Mouse (Mus musculus): ENCODE measurements around the gene Fuz.

The Fuz gene

DNA sequence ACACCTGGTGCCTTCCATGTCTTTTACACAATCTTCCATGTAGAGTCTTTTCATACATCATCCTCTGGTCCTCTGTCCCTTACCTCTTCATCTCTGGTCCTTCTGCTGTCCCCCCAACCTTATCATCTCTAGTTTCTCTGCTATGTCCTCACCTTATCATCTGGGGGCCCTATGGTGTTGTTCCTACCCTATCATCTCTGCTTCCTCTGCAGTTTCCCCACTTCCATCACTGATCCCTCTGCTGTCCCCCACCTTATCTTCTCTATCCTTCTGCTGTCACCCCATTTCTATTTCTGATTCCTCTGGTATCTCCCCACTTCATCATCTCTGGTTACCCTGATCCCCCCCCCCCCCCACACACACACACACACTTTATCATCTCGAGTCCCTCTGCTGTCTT, 32.7 kb downstream of the Fuz start:
- no peak for DNase-seq (ENCODE audit: low spot score in 2 of 2)

DNA sequence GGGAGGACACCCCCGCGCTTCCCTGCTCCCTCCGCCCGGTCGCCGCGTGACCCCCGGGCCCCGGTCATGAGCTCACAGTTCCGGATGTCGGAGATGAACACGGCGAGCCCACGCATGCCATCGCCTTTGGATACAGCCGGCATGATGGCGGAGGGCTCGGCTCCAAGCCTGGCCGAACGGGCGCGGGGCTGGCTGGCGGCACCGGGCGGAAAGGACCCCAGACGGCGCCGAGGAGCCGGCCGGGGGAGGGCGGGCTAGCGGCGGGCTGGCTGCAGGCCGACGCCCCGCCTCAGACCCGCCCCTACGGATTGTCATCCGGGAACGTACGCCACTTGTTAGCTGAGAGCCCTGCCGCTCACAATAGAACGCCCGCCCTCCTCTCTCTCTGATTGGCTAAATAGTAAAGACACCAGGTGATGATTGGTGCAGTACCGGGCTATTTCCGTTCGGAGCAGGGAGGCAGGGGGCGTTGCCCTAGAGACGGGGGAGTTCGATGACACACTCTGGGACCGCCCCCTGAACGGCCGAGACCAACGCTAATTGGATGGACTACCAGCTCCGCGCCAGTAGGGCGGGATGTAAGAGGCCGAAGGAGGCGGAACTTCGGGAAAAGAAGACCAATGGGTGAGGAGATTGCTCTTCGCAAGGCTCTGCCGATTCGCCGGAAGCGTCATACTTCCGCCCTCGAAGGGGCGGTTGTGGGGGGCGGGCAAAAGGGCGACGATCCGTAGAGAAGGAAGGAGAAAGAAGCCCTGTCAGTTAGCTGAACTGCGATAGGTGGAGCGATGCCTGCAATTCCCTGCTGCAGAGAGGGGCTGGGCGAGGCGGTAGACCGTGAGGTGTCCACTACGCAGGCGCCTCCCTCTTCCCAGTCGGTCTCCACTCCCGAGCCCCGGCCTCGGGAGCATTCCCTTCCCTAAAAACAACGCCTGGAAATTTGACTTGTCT, 33.6 kb downstream of the Fuz start, which contains the start of gene Ap2a1:
Gene Ap2a1, minus strand, starts transcription at position 293 of the 948 bp plus-strand sequence.
- DNase-seq (ENCODE audit: low spot score in 2 of 2), result peak; percentile 100

DNA sequence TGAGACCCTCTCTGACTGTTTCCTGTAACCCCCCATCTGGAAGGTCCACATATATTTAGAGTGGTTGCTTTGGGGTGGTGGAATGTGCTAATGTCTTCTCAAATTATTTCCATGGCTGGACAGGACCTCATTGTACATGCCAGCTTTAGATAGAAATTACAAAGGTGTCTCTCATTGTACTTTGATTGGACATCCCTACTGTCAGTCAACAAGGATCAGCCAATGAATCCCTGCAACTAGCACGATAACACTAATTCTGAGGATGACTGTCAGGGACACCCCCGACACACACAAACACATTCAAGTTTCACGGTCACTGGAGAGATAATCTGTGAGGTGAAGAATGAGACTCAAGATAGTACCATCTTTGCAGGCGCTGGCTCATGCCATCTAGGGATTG, 42.8 kb downstream of the Fuz start:
- DNase-seq (ENCODE audit: low spot score in 2 of 2), result no peak

DNA sequence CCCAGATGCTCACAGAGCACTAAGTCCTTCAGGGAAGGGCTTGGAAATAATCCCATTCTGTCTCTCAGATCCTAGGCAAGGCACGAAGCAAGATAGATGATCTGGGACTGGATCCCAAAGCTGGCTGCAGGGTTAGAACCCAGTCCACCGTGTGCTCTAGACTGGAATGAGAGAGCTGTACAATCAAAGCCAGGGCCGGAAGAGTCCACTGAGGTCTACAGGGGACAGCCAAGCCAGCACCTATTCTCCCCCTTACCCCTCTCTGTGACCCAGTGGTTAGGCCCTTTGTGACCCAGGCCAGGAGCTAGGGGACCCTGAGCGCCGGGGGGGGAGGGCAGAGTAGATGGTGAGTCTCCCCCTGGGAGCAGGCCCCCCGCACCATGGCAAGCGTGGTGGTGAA, 47.0 kb downstream of the Fuz start, which contains the start of gene Tsks:
Gene Tsks, plus strand, starts transcription at position 301 of the 400 bp plus-strand sequence.
- DNase-seq (ENCODE audit: low spot score in 2 of 2), result no peak

DNA sequence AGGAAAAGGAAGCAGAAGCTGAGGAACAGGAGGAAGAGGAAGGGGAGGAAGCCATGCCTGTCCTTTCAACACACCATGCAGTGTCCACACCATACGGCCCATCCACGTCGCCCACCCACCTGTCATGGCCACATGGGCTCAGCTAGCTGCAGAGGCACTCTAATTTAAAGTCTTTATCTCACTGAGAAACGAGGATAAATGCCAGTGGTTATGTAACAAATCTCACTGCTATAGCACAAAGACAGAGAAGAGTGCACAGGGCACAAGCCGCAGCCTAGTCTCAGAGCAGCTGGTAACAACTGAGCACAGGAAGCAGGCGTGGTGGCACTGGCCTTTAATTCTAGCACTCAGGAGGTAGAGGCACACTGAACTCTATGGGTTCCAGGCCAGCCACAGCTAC, 54.0 kb downstream of the Fuz start:
- peak; percentile 22 to 27 for DNase-seq (ENCODE audit: low spot score in 2 of 2)

DNA sequence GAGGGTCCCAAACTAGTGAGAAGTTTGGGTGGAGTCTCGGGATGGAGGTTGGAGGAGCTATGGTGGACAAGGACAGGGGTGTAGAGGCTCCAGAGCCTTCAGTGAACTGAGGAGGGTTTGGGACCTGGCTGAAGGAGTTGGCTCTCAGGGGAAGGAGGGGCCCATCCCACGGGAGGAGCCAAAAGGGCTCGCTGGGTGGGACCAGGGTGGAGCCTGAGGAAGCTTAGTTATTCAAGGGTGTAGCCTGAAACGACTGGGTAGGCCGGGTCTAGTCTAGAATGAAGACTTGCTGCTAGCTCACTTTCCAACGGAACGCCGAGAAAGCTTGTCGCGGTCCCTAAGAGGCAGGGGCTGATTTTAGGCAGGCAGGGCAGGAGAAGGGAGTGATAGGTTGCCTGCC, 56.1 kb downstream of the Fuz start:
- DNase-seq (ENCODE audit: low spot score in 2 of 2), result peak; percentile 28 to 32

Data from right cerebral cortex, postnatal 10 days (tissue).